Mouse (Mus musculus) intestine, embryonic 14.5 days (tissue): ENCODE data around the gene Dnajc7. TPM values are rescaled to one million over a fixed set of nuclear protein-coding genes. Genes with fewer than 3 reads are reported as not detected.
"Not testable (repeated sequence)": the region's sequence is repeated elsewhere in the genome, so short reads cannot be mapped to it uniquely, and the experiment has no call there.

Experiments used
- ATAC-seq: fragments of 200-750 bp; cut with Nextera tagmentation; replicated peaks from 2 replicates; pipeline ENCODE4 v1.8.0; 2017; ENCODE audit warnings: low read depth, moderate number of reproducible peaks, moderate TSS enrichment, moderate library complexity; ENCODE audit not compliant: low FRiP score, low TSS enrichment
- DNase-seq: peaks from one replicate; pipeline ENCODE4 v3.0.0-alpha.2; 2018; ENCODE audit warnings: low spot score
- H3K27ac ChIP-seq: fragments of 300-500 bp; sonication (generic); 2 replicates; pipeline ENCODE4 v1.5.1; 2014; ENCODE audit warnings: low read depth, mild to moderate bottlenecking, control low read depth
- H3K27me3 ChIP-seq: fragments of 300-500 bp; sonication (generic); replicated peaks from 2 replicates; pipeline ENCODE4 v1.6.1; 2014; ENCODE audit warnings: low read length, control low read depth; ENCODE audit not compliant: control insufficient read depth, insufficient read depth
- H3K36me3 ChIP-seq: fragments of 300-500 bp; sonication (generic); 2 replicates; pipeline ENCODE4 v1.6.1; 2014; ENCODE audit warnings: low read length, control low read depth; ENCODE audit not compliant: control insufficient read depth, insufficient read depth
- H3K4me1 ChIP-seq: fragments of 300-500 bp; sonication (generic); replicated peaks from 2 replicates; pipeline ENCODE4 v1.6.1; 2014; ENCODE audit warnings: low read length, control low read depth, mixed read lengths; ENCODE audit not compliant: control insufficient read depth, insufficient read depth
- H3K4me2 ChIP-seq: fragments of 300-500 bp; sonication (generic); 2 replicates; pipeline ENCODE4 v1.6.1; 2014; ENCODE audit warnings: low read length
- H3K4me3 ChIP-seq: fragments of 300-500 bp; sonication (generic); 2 replicates; pipeline ENCODE4 v1.5.1; 2014; ENCODE audit warnings: low read depth, low read length, control low read depth, mixed read lengths
- H3K9ac ChIP-seq: fragments of 300-500 bp; sonication (generic); 2 replicates; pipeline ENCODE4 v1.6.1; 2014; ENCODE audit warnings: mild to moderate bottlenecking, low read length
- H3K9me3 ChIP-seq: fragments of 300-500 bp; sonication (generic); 2 replicates; pipeline ENCODE4 v1.6.1; 2016; ENCODE audit warnings: low read length, control low read depth; ENCODE audit not compliant: control insufficient read depth
- WGBS: fragments of 180-500 bp; shearing (Covaris S2); extraction: QIAGEN DNeasy Blood & Tissue Kit; methylation state at CpG from one replicate; pipeline ENCODE4 v1.1.7; 2014; 5-methylcytosine and 5-hydroxymethylcytosine counted together
- polyA plus RNA-seq: library from polyadenylated mRNA; unstranded; fragments of >200 nt; fragmentation: Nextera tagmentation; extraction: Ambion mirVana; gene quantifications from 2 replicates; pipeline ENCODE4 v1.2.1, GENCODE M21; 2014

Gene Dnajc7
- polyA plus RNA-seq, 1 experiment from 2014 or later: 61.7 TPM

DNA sequence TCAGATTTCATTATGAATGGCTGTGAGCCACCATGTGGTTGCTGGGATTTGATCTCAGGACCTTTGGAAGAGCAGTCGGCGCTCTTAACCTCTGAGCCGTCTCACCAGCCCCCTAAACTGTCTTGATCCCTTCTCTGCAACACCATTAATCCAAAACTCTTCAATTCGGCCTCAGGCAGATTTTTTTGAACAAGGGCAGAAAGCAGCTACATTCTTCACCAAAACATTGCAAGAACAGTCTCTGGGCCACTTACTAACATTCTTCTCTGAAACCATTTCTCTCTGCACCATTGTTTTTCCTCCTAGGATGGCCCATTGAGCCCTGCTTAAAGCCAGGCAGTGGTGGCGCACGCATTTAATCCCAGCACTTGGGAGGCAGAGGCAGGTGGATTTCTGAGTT lies 85.1 kb downstream of the Dnajc7 start:
- H3K4me2 ChIP-seq, ATAC-seq, DNase-seq, H3K4me1 ChIP-seq, H3K36me3 ChIP-seq, H3K27me3 ChIP-seq, H3K4me3 ChIP-seq, H3K9me3 ChIP-seq, H3K27ac ChIP-seq, H3K9ac ChIP-seq: not testable (repeated sequence)
- WGBS: 83% methylated on average over 6 of the region's 6 CpGs

DNA sequence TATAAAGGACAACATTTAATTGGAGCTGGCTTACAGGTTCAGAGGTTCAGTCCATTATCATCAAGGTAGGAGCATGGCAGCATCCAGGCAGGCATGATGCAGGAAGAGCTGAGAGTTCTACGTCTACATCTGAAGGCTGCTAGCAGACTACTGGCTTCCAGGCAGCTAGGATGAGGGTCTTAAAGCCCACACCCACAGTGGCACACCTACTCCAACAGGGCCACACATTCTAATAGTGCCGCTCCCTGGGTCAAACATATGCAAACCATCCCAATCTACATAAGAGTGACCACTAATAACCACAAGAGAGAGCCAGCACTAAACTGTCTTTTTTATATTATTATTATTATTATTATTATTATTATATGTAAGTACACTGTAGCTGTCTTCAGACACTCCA lies 85.6 kb downstream of the Dnajc7 start:
- H3K4me2 ChIP-seq, H3K9ac ChIP-seq, H3K36me3 ChIP-seq, H3K27me3 ChIP-seq, DNase-seq, H3K4me1 ChIP-seq, H3K27ac ChIP-seq, H3K9me3 ChIP-seq, H3K4me3 ChIP-seq, ATAC-seq: not testable (repeated sequence)
- WGBS: 88% methylated on average over 2 of the region's 2 CpGs

DNA sequence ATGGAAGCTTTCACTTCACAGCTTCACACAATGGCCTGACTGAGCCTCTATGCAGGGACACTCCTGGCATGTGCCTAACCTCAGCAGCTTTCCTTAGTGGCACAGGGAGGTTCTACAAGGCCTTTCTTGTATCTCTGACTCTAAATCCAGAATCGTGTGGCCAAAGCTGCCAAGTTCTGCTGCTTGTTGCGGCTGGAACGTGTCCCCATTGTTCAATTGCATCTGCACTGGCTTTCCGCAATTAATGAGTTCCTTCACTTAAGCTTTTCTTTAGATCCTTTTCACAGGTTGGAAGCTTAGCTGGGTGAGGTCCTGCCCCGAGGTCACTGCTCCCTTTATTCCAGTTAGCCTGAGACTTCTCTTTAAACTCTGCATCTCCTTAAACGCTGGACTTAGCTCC lies 86.1 kb downstream of the Dnajc7 start:
- no peaks in the 10 kb centered on the region for H3K4me1 ChIP-seq
- no peak for DNase-seq
- no peak overlapping the region for H3K4me3 ChIP-seq
- H3K36me3 ChIP-seq: no peaks in the 10 kb centered on the region
- no peak overlapping the region for H3K27ac ChIP-seq
- H3K9me3 ChIP-seq: no peaks in the 10 kb centered on the region
- no peak overlapping the region for H3K4me2 ChIP-seq
- WGBS: 80% methylated on average over 6 of the region's 6 CpGs
- no peaks in the 10 kb centered on the region for H3K27me3 ChIP-seq
- ATAC-seq: no peak
- H3K9ac ChIP-seq: no peak overlapping the region

Other genes with a start within 250 kb of the Dnajc7 start
- gene Jup, start 222.4 kb downstream of the Dnajc7 start, polyA plus RNA-seq: 93.4 and 106 TPM in 2 replicates
- 54.8 and 55.3 TPM in 2 replicates for gene P3h4, start 205.3 kb downstream of the Dnajc7 start, polyA plus RNA-seq
- gene Fkbp10, start 204.5 kb downstream of the Dnajc7 start, polyA plus RNA-seq: 86.2 and 89.7 TPM in 2 replicates
- gene Nt5c3b, start 178.4 kb downstream of the Dnajc7 start, polyA plus RNA-seq: 117 and 126 TPM in 2 replicates
- gene Klhl10, start 178.3 kb downstream of the Dnajc7 start, polyA plus RNA-seq: 0.23 and 0.61 TPM in 2 replicates
- 8.3 and 9.6 TPM in 2 replicates for gene Klhl11, start 147.4 kb downstream of the Dnajc7 start, polyA plus RNA-seq
- gene Acly, start 92.2 kb downstream of the Dnajc7 start, polyA plus RNA-seq: 164 and 177 TPM in 2 replicates
- gene Ttc25, start 74.6 kb downstream of the Dnajc7 start, polyA plus RNA-seq: 0.46 and 0.69 TPM in 2 replicates
- gene Cnp, start 45.3 kb downstream of the Dnajc7 start, polyA plus RNA-seq: 34.7 and 39.2 TPM in 2 replicates
- 71.9 and 72.1 TPM in 2 replicates for gene Nkiras2, start 924 bp downstream of the Dnajc7 start, polyA plus RNA-seq
- gene Zfp385c, start 72.3 kb upstream of the Dnajc7 start, polyA plus RNA-seq: 0.26 TPM in 1 of 2 replicates, not detected in the other
- 2.2 and 2.4 TPM in 2 replicates for gene Dhx58, start 84.1 kb upstream of the Dnajc7 start, polyA plus RNA-seq
- gene Kat2a, start 92.3 kb upstream of the Dnajc7 start, polyA plus RNA-seq: 55.5 and 60.0 TPM in 2 replicates
- 0.78 and 0.96 TPM in 2 replicates for gene Hspb9, start 93.7 kb upstream of the Dnajc7 start, polyA plus RNA-seq
- gene Rab5c, start 118.0 kb upstream of the Dnajc7 start, polyA plus RNA-seq: 61.2 and 63.0 TPM in 2 replicates
- 0.27 and 0.41 TPM in 2 replicates for gene Kcnh4, start 139.8 kb upstream of the Dnajc7 start, polyA plus RNA-seq
- gene Hcrt, start 142.8 kb upstream of the Dnajc7 start, polyA plus RNA-seq: not detected in 2 replicates
- 3.5 and 3.6 TPM in 2 replicates for gene Ghdc, start 150.8 kb upstream of the Dnajc7 start, polyA plus RNA-seq
- gene Stat5b, start 230.6 kb upstream of the Dnajc7 start, polyA plus RNA-seq: 27.0 and 27.8 TPM in 2 replicates
- 5.3 and 5.5 TPM in 2 replicates for gene Stat5a, start 239.2 kb upstream of the Dnajc7 start, polyA plus RNA-seq